In the genomic region with DNA sequence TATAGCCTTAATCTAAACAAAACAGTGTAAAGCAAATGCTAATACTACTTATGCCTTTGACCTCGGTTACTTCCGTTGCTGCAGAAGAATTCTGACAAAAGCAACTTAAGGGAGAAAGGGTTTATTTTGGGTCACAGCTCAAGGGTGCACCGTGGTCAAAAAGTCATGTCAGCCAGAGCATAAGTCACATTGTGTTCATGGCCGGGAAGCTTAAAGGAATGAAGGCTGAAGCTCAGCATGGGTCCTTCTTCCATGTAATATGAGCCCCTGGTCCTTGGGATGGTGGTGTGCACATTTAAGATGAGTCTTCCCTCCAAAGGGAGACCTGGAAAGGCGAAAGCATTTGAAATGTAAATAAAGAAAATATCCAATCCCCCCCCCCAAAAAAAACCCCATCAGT, we compare ENCODE assay signal across 28 mouse cellular contexts.
"Had no signal": no experiment of that assay in that cellular context is flagged by ENCODE, and none has a peak within 500 bp of the region (broad histone marks: within the 10 kb centered on the region; RNA-seq: fewer than 3 reads in every experiment).

No protein-coding gene starts in this region.

- H3K4me2 ChIP-seq: heart, embryonic 11.5 days; heart, embryonic 13.5 days; heart, embryonic 15.5 days; hindbrain, embryonic 13.5 days; hindbrain, embryonic 15.5 days; limb, embryonic 12.5 days; liver, embryonic 11.5 days; liver, embryonic 13.5 days; liver, embryonic 15.5 days had no signal

- DNase-seq: gastrocnemius, adult 2 months; gastrocnemius, postnatal 10 days; gastrocnemius, postnatal 36 days; heart, adult 11 months; heart, adult 2 months; heart, postnatal 14 days; heart, postnatal 36 days; kidney, adult 11 months; kidney, adult 2 months; kidney, adult 9 months; kidney, postnatal 10 days; kidney, postnatal 25 days; kidney, postnatal 4 days; liver; liver, embryonic 13.5 days had no signal

- H3K36me3 ChIP-seq: heart, embryonic 13.5 days; heart, embryonic 15.5 days; hindbrain, embryonic 13.5 days; hindbrain, embryonic 15.5 days; limb, embryonic 10.5 days; limb, embryonic 12.5 days; liver, embryonic 13.5 days; liver, embryonic 15.5 days had no signal

- H3K9ac ChIP-seq: heart, embryonic 13.5 days; heart, embryonic 15.5 days; hindbrain, embryonic 13.5 days; hindbrain, embryonic 15.5 days; limb, embryonic 12.5 days; liver, embryonic 13.5 days; liver, embryonic 15.5 days had no signal

- H3K27ac ChIP-seq: gastrocnemius, adult 2 months; heart, adult 2 months; heart, embryonic 13.5 days; heart, embryonic 15.5 days; hindbrain, embryonic 13.5 days; hindbrain, embryonic 15.5 days; hindbrain, postnatal 0 days; layer of hippocampus, adult 2 months; left cerebral cortex, adult 2 months; limb, embryonic 10.5 days; limb, embryonic 12.5 days; liver, embryonic 13.5 days; liver, embryonic 15.5 days had no signal

- H3K27me3 ChIP-seq: heart, embryonic 13.5 days; heart, embryonic 15.5 days; hindbrain, embryonic 13.5 days; hindbrain, embryonic 15.5 days; limb, embryonic 12.5 days; liver, embryonic 13.5 days; liver, embryonic 15.5 days had no signal

- ATAC-seq: hindbrain, postnatal 0 days; intestine, embryonic 16.5 days had no signal

- H3K4me1 ChIP-seq: heart, embryonic 15.5 days; hindbrain, embryonic 13.5 days; hindbrain, embryonic 15.5 days; liver, embryonic 13.5 days; liver, embryonic 15.5 days had no signal

- H3K4me3 ChIP-seq: gastrocnemius, adult 2 months; heart, adult 2 months; heart, embryonic 13.5 days; heart, embryonic 15.5 days; hindbrain, embryonic 13.5 days; hindbrain, embryonic 15.5 days; layer of hippocampus, adult 2 months; left cerebral cortex, adult 2 months; limb, embryonic 10.5 days; limb, embryonic 12.5 days; liver, embryonic 13.5 days; liver, embryonic 15.5 days had no signal

- H3K9me3 ChIP-seq: heart, embryonic 13.5 days; heart, embryonic 15.5 days; hindbrain, embryonic 13.5 days; hindbrain, embryonic 15.5 days; limb, embryonic 10.5 days; limb, embryonic 12.5 days; liver, embryonic 13.5 days; liver, embryonic 15.5 days had no signal
